Mouse (Mus musculus) ovary, postnatal 14 days (tissue): ENCODE results near the gene Flot2.

Experiments
- DNase-seq: peaks from one replicate; pipeline ENCODE4 v3.0.0; 2022; ENCODE audit warnings: low spot score

Flot2 gene

GRCm38 (mm10) chr11:78062563-78062962 lies 24.8 kb downstream of the Flot2 start:
- DNase-seq: no peak

GRCm38 (mm10) chr11:78065906-78066305 lies 28.2 kb downstream of the Flot2 start:
- DNase-seq: no peak

- no peak for DNase-seq
Measured at GRCm38 (mm10) chr11:78066641-78067040, 28.9 kb downstream of the Flot2 start.

GRCm38 (mm10) chr11:78067566-78067965 lies 29.8 kb downstream of the Flot2 start:
- no peak for DNase-seq

- DNase-seq: no peak
Measured at GRCm38 (mm10) chr11:78069130-78069529, 31.4 kb downstream of the Flot2 start.

- no peak for DNase-seq
Measured at GRCm38 (mm10) chr11:78069646-78070045, 31.9 kb downstream of the Flot2 start.

- no peak for DNase-seq
Measured at GRCm38 (mm10) chr11:78071938-78072337, 34.2 kb downstream of the Flot2 start.

- DNase-seq: no peak
Measured at GRCm38 (mm10) chr11:78072425-78073130, 34.8 kb downstream of the Flot2 start.

GRCm38 (mm10) chr11:78073577-78074276 lies 36.0 kb downstream of the Flot2 start:
- no peak for DNase-seq

GRCm38 (mm10) chr11:78074277-78074652 lies 36.5 kb downstream of the Flot2 start:
- no peak for DNase-seq

GRCm38 (mm10) chr11:78074666-78075065 lies 36.9 kb downstream of the Flot2 start:
- no peak for DNase-seq

GRCm38 (mm10) chr11:78079961-78080921 lies 42.5 kb downstream of the Flot2 start, which contains the start of gene Eral1:
Gene Eral1 (minus strand): TSS chr11:78080383.
- peak; percentile 71 for DNase-seq

GRCm38 (mm10) chr11:78083595-78083994 lies 45.9 kb downstream of the Flot2 start:
- DNase-seq: no peak

- DNase-seq: no peak
Measured at GRCm38 (mm10) chr11:78086925-78087479, 49.3 kb downstream of the Flot2 start.

GRCm38 (mm10) chr11:78087756-78088281 lies 50.1 kb downstream of the Flot2 start:
- no peak for DNase-seq

GRCm38 (mm10) chr11:78094137-78094503 lies 56.4 kb downstream of the Flot2 start:
- DNase-seq: no peak

GRCm38 (mm10) chr11:78094504-78095143 lies 56.9 kb downstream of the Flot2 start, which contains the start of gene Fam222b:
Gene Fam222b (plus strand): TSS chr11:78094660.
- peak; percentile 86 for DNase-seq

- DNase-seq: no peak
Measured at GRCm38 (mm10) chr11:78095144-78095516, 57.4 kb downstream of the Flot2 start.

- no peak for DNase-seq
Measured at GRCm38 (mm10) chr11:78097077-78097476, 59.3 kb downstream of the Flot2 start.

- no peak for DNase-seq
Measured at GRCm38 (mm10) chr11:78100746-78101145, 63.0 kb downstream of the Flot2 start.

- no peak for DNase-seq
Measured at GRCm38 (mm10) chr11:78102142-78102541, 64.4 kb downstream of the Flot2 start.
